Comparison of ENCODE assay signal across 8 mouse cellular contexts in genomic region chr2:164436215-164436913, GRCm38 (mm10). TPM values are rescaled to one million over a fixed set of nuclear protein-coding genes. Genes with fewer than 3 reads are reported as not detected.
A peak's percentile ranks its signal among the peaks of the same experiment; 100 is the strongest.
DNase-seq lines count a peak whose midpoint lies in the region; ATAC-seq and TF ChIP-seq lines count a peak whose summit lies in the region.
"Had no signal": no experiment of that assay in that cellular context is flagged by ENCODE, and none has a peak within 500 bp of the region (broad histone marks: within the 10 kb centered on the region; RNA-seq: fewer than 3 reads in every experiment).

No protein-coding gene starts in this region.

- no peaks in the 10 kb centered on the region for H3K36me3 ChIP-seq in embryonic facial prominence, embryonic 12.5 days
- H3K36me3 ChIP-seq in intestine, embryonic 14.5 days (ENCODE audit: control insufficient read depth, insufficient read depth, low read length) = no peaks in the 10 kb centered on the region
- no peaks in the 10 kb centered on the region for H3K36me3 ChIP-seq in liver, embryonic 13.5 days

- intact Hi-C loops in left cerebral cortex, postnatal 36 days (cut with DNase I) = no loop called here

- H3K4me2 ChIP-seq in embryonic facial prominence, embryonic 12.5 days (replicated peaks) = 0 out of 2 replicates have a peak overlapping the region, but pooled peaks have one; percentile 11
- H3K4me2 ChIP-seq in intestine, embryonic 14.5 days (ENCODE audit: low read length) = peak overlapping the region; percentile 26
- H3K4me2 ChIP-seq in liver, embryonic 13.5 days = peak overlapping the region; percentile 45

- H3K9ac ChIP-seq in embryonic facial prominence, embryonic 12.5 days = no peak overlapping the region
- H3K9ac ChIP-seq in intestine, embryonic 14.5 days (ENCODE audit: low read length) = peak overlapping the region; percentile 31; the same call in 1 of the 2 replicates
- 0 out of 2 replicates have a peak overlapping the region, but pooled peaks have one; percentile 0 for H3K9ac ChIP-seq in liver, embryonic 13.5 days

- peak overlapping the region; percentile 12; the same call in 1 of the 2 replicates for H3K4me3 ChIP-seq in layer of hippocampus, adult 2 months
- no peak overlapping the region for H3K4me3 ChIP-seq in embryonic facial prominence, embryonic 12.5 days
- peak overlapping the region; percentile 6 for H3K4me3 ChIP-seq in intestine, embryonic 14.5 days (ENCODE audit: low read depth, low read length)
- no peak overlapping the region for H3K4me3 ChIP-seq in liver, embryonic 13.5 days (replicated peaks)
- H3K4me3 ChIP-seq: erythroblast, embryonic 14.5 days had no signal

- peak; percentile 37 to 58 for DNase-seq in layer of hippocampus, adult 2 months (ENCODE audit: low spot score in 2 of 2)
- no peak for DNase-seq in layer of hippocampus, adult 9-10 months (ENCODE audit: low spot score)
- DNase-seq in intestine, embryonic 14.5 days (ENCODE audit: low spot score) = no peak
- no peak for DNase-seq in liver, embryonic 13.5 days
- no peak for DNase-seq in cerebellum, postnatal 25 days
- DNase-seq in left cerebral cortex, postnatal 36 days (ENCODE audit: low spot score in 2 of 2) = no peak

- no peak for TF ChIP-seq CTCF in layer of hippocampus, adult 2 months (conservative IDR thresholded peaks at IDR 0.05)

- H3K27me3 ChIP-seq in embryonic facial prominence, embryonic 12.5 days = peaks cover 5% of the 10 kb centered on the region; the same call in 1 of the 2 replicates
- no peaks in the 10 kb centered on the region for H3K27me3 ChIP-seq in intestine, embryonic 14.5 days (replicated peaks; ENCODE audit: control insufficient read depth, insufficient read depth, low read length)
- H3K27me3 ChIP-seq in liver, embryonic 13.5 days = peaks cover 26% of the 10 kb centered on the region

- WGBS in embryonic facial prominence, embryonic 12.5 days = 7% methylated on average over 8 of the region's 8 CpGs
- 25% methylated on average over 8 of the region's 8 CpGs for WGBS in intestine, embryonic 14.5 days
- 22% methylated on average over 8 of the region's 8 CpGs for WGBS in liver, embryonic 13.5 days (ENCODE audit: insufficient replicate concordance)

- no peaks in the 10 kb centered on the region for H3K9me3 ChIP-seq in embryonic facial prominence, embryonic 12.5 days
- H3K9me3 ChIP-seq in intestine, embryonic 14.5 days (ENCODE audit: control insufficient read depth, low read length) = no peaks in the 10 kb centered on the region
- no peaks in the 10 kb centered on the region for H3K9me3 ChIP-seq in liver, embryonic 13.5 days (replicated peaks)

- no peak for ATAC-seq in embryonic facial prominence, embryonic 12.5 days (ENCODE audit: insufficient number of reproducible peaks, insufficient read depth, low FRiP score, low TSS enrichment)
- ATAC-seq in intestine, embryonic 14.5 days (replicated peaks; ENCODE audit: low FRiP score, low TSS enrichment, low read depth) = no peak
- no peak for ATAC-seq in liver, embryonic 13.5 days (ENCODE audit: low read depth)

- peaks cover 73% of the 10 kb centered on the region for H3K4me1 ChIP-seq in embryonic facial prominence, embryonic 12.5 days
- H3K4me1 ChIP-seq in intestine, embryonic 14.5 days (replicated peaks; ENCODE audit: control insufficient read depth, insufficient read depth, low read length) = peaks cover 35% of the 10 kb centered on the region
- H3K4me1 ChIP-seq in liver, embryonic 13.5 days (replicated peaks) = peaks cover 43% of the 10 kb centered on the region

- peak overlapping the region; percentile 89 for H3K27ac ChIP-seq in layer of hippocampus, adult 2 months
- peak overlapping the region; percentile 14 for H3K27ac ChIP-seq in embryonic facial prominence, embryonic 12.5 days
- peak overlapping the region; percentile 69 for H3K27ac ChIP-seq in intestine, embryonic 14.5 days (ENCODE audit: low read depth)
- H3K27ac ChIP-seq in liver, embryonic 13.5 days = peak overlapping the region; percentile 59

RNA-seq across cellular contexts. Expression of gene Sdc4, which starts 7.3 kb away (rescaled TPM):
- 100 to 1,000 TPM; 122 to 137 TPM for total RNA-seq in layer of hippocampus, adult 2 months (2021)
- polyA plus RNA-seq in embryonic facial prominence, embryonic 12.5 days (2016; fragmentation: Nextera tagmentation; extraction: Ambion mirVana) = 42.6 and 44.4 TPM in 2 replicates
- 104 and 110 TPM in 2 replicates for polyA plus RNA-seq in intestine, embryonic 14.5 days (2014; fragmentation: Nextera tagmentation; extraction: Ambion mirVana)
- 33.6 and 37.0 TPM in 2 replicates for polyA plus RNA-seq in liver, embryonic 13.5 days (2015; fragmentation: Nextera tagmentation; extraction: Ambion mirVana)
- total RNA-seq in left cerebral cortex, postnatal 36 days (2021) = 10 to 100 TPM; 98.5 TPM

RNA-seq across cellular contexts. Expression of gene Sys1, which starts 20.4 kb away (rescaled TPM):
- total RNA-seq in layer of hippocampus, adult 2 months (2021) = 10 to 100 TPM; 40.8 to 41.0 TPM
- 65.4 and 66.8 TPM in 2 replicates for polyA plus RNA-seq in embryonic facial prominence, embryonic 12.5 days (2016; fragmentation: Nextera tagmentation; extraction: Ambion mirVana)
- polyA plus RNA-seq in intestine, embryonic 14.5 days (2014; fragmentation: Nextera tagmentation; extraction: Ambion mirVana) = 65.2 and 67.2 TPM in 2 replicates
- polyA plus RNA-seq in liver, embryonic 13.5 days (2015; fragmentation: Nextera tagmentation; extraction: Ambion mirVana) = 28.5 and 33.2 TPM in 2 replicates
- total RNA-seq in left cerebral cortex, postnatal 36 days (2021) = 10 to 100 TPM; 34.7 to 40.4 TPM

RNA-seq across cellular contexts. Expression of gene Gm20458, which starts 24.4 kb away (rescaled TPM):
- 1 to 10 TPM; 6.2 to 6.9 TPM for total RNA-seq in layer of hippocampus, adult 2 months (2021)
- polyA plus RNA-seq in embryonic facial prominence, embryonic 12.5 days (2016; fragmentation: Nextera tagmentation; extraction: Ambion mirVana) = 6.1 and 6.5 TPM in 2 replicates
- 11.6 and 17.4 TPM in 2 replicates for polyA plus RNA-seq in intestine, embryonic 14.5 days (2014; fragmentation: Nextera tagmentation; extraction: Ambion mirVana)
- 5.3 and 5.7 TPM in 2 replicates for polyA plus RNA-seq in liver, embryonic 13.5 days (2015; fragmentation: Nextera tagmentation; extraction: Ambion mirVana)
- 10 to 100 TPM in 1 of 2 experiments, 1 to 10 TPM in 1; 8.1 to 14.9 TPM for total RNA-seq in left cerebral cortex, postnatal 36 days (2021)
- polyA plus RNA-seq: erythroblast, embryonic 14.5 days had no signal

RNA-seq across cellular contexts. Expression of gene Matn4, which starts 31.4 kb away (rescaled TPM):
- 10 to 100 TPM; 10.3 to 11.2 TPM for total RNA-seq in layer of hippocampus, adult 2 months (2021)
- 36.2 and 43.9 TPM in 2 replicates for polyA plus RNA-seq in embryonic facial prominence, embryonic 12.5 days (2016; fragmentation: Nextera tagmentation; extraction: Ambion mirVana)
- 1.7 and 1.9 TPM in 2 replicates for polyA plus RNA-seq in intestine, embryonic 14.5 days (2014; fragmentation: Nextera tagmentation; extraction: Ambion mirVana)
- polyA plus RNA-seq in liver, embryonic 13.5 days (2015; fragmentation: Nextera tagmentation; extraction: Ambion mirVana) = 0.13 and 0.35 TPM in 2 replicates
- total RNA-seq in left cerebral cortex, postnatal 36 days (2021) = 10 to 100 TPM; 11.4 to 13.0 TPM
- polyA plus RNA-seq: erythroblast, embryonic 14.5 days had no signal

RNA-seq across cellular contexts. Expression of gene Rbpjl, which starts 33.4 kb away (rescaled TPM):
- total RNA-seq in layer of hippocampus, adult 2 months (2021) = under 1 TPM; 0.07 to 0.46 TPM
- 0.46 and 0.53 TPM in 2 replicates for polyA plus RNA-seq in embryonic facial prominence, embryonic 12.5 days (2016; fragmentation: Nextera tagmentation; extraction: Ambion mirVana)
- 0.07 and 10.4 TPM in 2 replicates for polyA plus RNA-seq in intestine, embryonic 14.5 days (2014; fragmentation: Nextera tagmentation; extraction: Ambion mirVana)
- polyA plus RNA-seq in liver, embryonic 13.5 days (2015; fragmentation: Nextera tagmentation; extraction: Ambion mirVana) = 0.02 TPM in 2 replicates
- under 1 TPM; 0.30 to 0.34 TPM for total RNA-seq in left cerebral cortex, postnatal 36 days (2021)
- polyA plus RNA-seq: erythroblast, embryonic 14.5 days had no signal

Comparison
In these comparisons a context has a peak if more than half of its experiments do, and no peak if none do; other contexts are left out.
1. DNase-seq: peak in layer of hippocampus, adult 2 months (2 of 2); none in layer of hippocampus, adult 9-10 months (single experiment), intestine, embryonic 14.5 days (single experiment), liver, embryonic 13.5 days (single experiment), cerebellum, postnatal 25 days (0 of 2) and left cerebral cortex, postnatal 36 days (0 of 2).
2. H3K27ac ChIP-seq: peak in every context shown above with its lines; median percentile 89 in layer of hippocampus, adult 2 months; 69 in intestine, embryonic 14.5 days; 59 in liver, embryonic 13.5 days; 14 in embryonic facial prominence, embryonic 12.5 days.
3. H3K4me3 ChIP-seq: peak in layer of hippocampus, adult 2 months (single experiment) and intestine, embryonic 14.5 days (single experiment); none in embryonic facial prominence, embryonic 12.5 days (single experiment) and liver, embryonic 13.5 days (single experiment).
4. Peak in every context shown above with its lines, with median percentiles within 50 percentile points of each other: H3K4me2 ChIP-seq.